Mouse (Mus musculus): ENCODE measurements around the gene Gmip. TPM values are rescaled to one million over a fixed set of nuclear protein-coding genes. Genes with fewer than 3 reads are reported as not detected.
A peak's percentile ranks its signal among the peaks of the same experiment; 100 is the strongest.

The Gmip gene
- polyA plus RNA-seq, 1 experiment: 5.7 TPM

DNA sequence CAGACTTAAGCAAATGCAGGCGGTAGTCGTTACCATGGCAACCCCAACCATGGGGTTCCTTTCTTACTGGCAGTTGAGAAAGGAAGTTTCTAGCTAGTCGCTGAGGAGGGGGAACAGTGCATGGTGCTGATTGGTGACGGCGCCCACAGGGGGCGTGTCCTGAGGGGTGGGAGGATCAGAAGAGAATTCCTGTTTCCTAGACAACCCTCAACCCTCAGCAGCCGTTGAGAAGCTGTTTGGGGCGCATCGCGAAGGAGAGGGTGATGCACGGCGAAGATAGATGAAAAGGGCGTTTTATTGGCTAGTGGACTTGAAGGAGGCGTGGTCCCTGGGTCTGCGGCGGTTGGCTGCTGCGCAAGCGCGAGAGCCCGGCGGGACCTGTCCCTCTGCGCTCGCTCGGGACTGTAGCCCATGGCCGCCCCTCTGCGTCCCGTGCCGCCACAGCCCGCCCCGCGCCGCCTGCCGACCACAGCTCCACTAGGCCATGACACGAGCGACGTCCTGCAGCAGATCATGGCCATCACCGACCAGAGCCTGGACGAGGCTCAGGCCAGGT is 23.9 kb downstream of the Gmip start, which contains the start of gene Pbx4:
Gene Pbx4, plus strand, starts transcription at position 194 of the 556 bp plus-strand sequence.
- Histone ChIP-seq H3K27me3 (ENCODE audit: control insufficient read depth, insufficient read depth, insufficient read length) (no peaks in the 10 kb centered on the region), H3K4me2 (ENCODE audit: low read depth) (peak within 1 kb of the TSS; percentile 83), H3K36me3 (ENCODE audit: control insufficient read depth, insufficient read depth) (no peaks in the 10 kb centered on the region), H3K79me2 (ENCODE audit: control insufficient read depth, insufficient read depth) (no peaks in the 10 kb centered on the region), H3K4me3 (peak within 1 kb of the TSS; percentile 17), H3ac (ENCODE audit: control insufficient read depth, insufficient read length) (no peak within 1 kb of the TSS)
- no peak for TF ChIP-seq USF1 (IDR thresholded peaks at IDR 0.05; ENCODE audit: low read depth)
- no peak for TF ChIP-seq POLR2A (IDR thresholded peaks at IDR 0.05; ENCODE audit: insufficient read length, low read depth)
- TF ChIP-seq TCF3 (IDR thresholded peaks at IDR 0.05; ENCODE audit: insufficient read length, low read depth): no peak
- peak in 1 of 3 experiments; percentile 5 for TF ChIP-seq MYOG (IDR thresholded peaks at IDR 0.05; ENCODE audit: control insufficient read depth in 1 of 3, insufficient read depth in 1 of 3, insufficient read length in 2 of 3, low read depth in 2 of 3)

DNA sequence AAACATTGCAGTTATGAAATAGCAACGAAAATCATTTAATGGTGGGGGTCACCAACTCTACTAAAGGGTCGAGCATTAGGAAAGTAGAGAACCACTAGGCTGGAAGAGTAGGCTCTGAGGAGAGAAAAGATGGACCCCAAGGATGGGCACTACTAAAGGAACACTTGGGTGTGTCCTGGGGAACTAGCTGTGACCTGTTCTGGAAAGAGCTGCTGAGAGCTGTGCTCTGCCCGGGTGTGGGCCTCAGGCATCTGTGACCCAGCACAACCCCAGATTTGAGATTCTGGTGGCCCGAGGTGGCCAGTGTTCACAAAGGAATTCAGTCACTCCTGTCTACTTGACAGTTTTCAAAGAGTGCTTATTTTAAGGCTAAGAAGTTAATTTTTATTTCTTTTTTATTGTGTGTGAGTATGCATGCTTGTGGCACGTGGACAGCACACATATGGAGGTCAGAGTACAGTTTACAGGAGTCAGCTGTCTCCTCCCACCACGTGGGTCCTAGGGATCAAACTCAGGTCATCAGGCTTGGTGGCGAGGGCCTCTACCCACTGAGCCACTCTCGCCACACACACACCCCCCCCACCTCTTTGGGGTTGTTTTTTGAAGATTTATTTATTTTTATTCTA is 28.7 kb downstream of the Gmip start:
- no peak for TF ChIP-seq MYOG (IDR thresholded peaks at IDR 0.05; ENCODE audit: control insufficient read depth in 1 of 3, insufficient read depth in 1 of 3, insufficient read length in 2 of 3, low read depth in 2 of 3)
- no peak for TF ChIP-seq USF1 (IDR thresholded peaks at IDR 0.05; ENCODE audit: low read depth)
- TF ChIP-seq POLR2A (IDR thresholded peaks at IDR 0.05; ENCODE audit: insufficient read length, low read depth): no peak
- TF ChIP-seq REST (IDR thresholded peaks at IDR 0.05; ENCODE audit: insufficient read depth, insufficient read length): no peak
- Histone ChIP-seq H3K79me2 (ENCODE audit: control insufficient read depth, insufficient read depth) (no peaks in the 10 kb centered on the region), H3ac (ENCODE audit: control insufficient read depth, insufficient read length) (no peak overlapping the region), H3K36me3 (ENCODE audit: control insufficient read depth, insufficient read depth) (no peaks in the 10 kb centered on the region), H3K4me3 (no peak overlapping the region), H3K4me2 (ENCODE audit: low read depth) (no peak overlapping the region), H3K27me3 (ENCODE audit: control insufficient read depth, insufficient read depth, insufficient read length) (no peaks in the 10 kb centered on the region)

DNA sequence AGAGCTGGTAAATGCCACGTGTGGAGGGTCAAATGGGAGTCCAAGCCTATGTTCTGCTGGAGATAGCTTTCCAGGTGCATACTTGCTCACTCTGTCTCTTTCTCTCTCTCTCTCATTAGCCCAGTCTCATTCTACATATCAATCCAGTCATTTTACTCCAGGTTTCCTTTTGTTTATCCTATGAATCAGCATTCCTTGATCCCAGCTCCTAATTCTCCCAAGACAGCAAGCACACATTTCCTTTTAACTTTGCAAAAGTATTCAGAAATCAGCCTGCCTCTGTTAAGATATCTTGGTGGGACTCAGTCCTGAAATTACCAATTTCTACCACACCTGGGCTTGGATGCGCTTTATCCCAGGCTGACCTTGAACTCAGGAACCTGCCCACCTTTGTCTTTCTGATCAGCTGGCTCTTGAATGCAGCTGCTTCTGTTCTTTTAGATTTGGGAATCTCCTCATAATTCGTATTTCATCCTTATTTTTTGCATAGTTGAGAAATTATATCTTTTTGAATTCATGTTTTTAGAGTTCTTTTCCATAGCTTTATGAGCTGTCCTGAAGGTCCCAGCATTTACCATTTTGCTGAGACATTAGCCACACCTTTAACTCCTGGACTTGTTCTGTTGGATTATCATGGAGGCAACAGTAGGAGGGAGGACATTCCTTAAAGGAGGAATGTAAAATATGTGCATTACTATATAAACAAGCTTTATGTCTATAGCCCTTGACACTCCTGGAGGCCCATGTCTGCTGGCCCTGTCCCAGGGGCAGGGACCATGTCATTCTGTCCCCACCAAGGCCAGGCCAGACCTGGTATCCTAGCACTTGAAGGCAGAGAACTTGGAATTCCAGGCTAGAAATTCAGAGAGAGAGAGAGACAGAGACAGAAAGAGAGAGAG is 38.9 kb downstream of the Gmip start:
- H3K79me2 ChIP-seq (ENCODE audit: control insufficient read depth, insufficient read depth): no peaks in the 10 kb centered on the region
- TF ChIP-seq MYOG (IDR thresholded peaks at IDR 0.05; ENCODE audit: control insufficient read depth in 1 of 3, insufficient read depth in 1 of 3, insufficient read length in 2 of 3, low read depth in 2 of 3): no peak
- TF ChIP-seq SRF (IDR thresholded peaks at IDR 0.05; ENCODE audit: control insufficient read depth, insufficient read length, low read depth): no peak
- no peak for TF ChIP-seq TCF12 (IDR thresholded peaks at IDR 0.05; ENCODE audit: insufficient read depth, poor library complexity, severe bottlenecking)
- no peak for TF ChIP-seq MAX (IDR thresholded peaks at IDR 0.05; ENCODE audit: low read depth)
- no peak for TF ChIP-seq POLR2A (IDR thresholded peaks at IDR 0.05; ENCODE audit: insufficient read length, low read depth)
- no peak for TF ChIP-seq CEBPB (IDR thresholded peaks at IDR 0.05; ENCODE audit: insufficient read depth, poor library complexity, severe bottlenecking)
- no peak for TF ChIP-seq USF1 (IDR thresholded peaks at IDR 0.05; ENCODE audit: low read depth)
- no peak for TF ChIP-seq TCF3 (IDR thresholded peaks at IDR 0.05; ENCODE audit: insufficient read length, low read depth)
- TF ChIP-seq E2F4 (IDR thresholded peaks at IDR 0.05; ENCODE audit: insufficient read depth): no peak
- TF ChIP-seq POLR2AphosphoS2 (IDR thresholded peaks at IDR 0.05; ENCODE audit: insufficient read length, low read depth): no peak
- no peak for TF ChIP-seq MYOD1 (IDR thresholded peaks at IDR 0.05; ENCODE audit: control insufficient read depth in 1 of 3, insufficient read length in 2 of 3, low read depth in 2 of 3)
- no peak for TF ChIP-seq REST (IDR thresholded peaks at IDR 0.05; ENCODE audit: insufficient read depth, insufficient read length)
- no peak overlapping the region for H3K4me2 ChIP-seq (ENCODE audit: low read depth)
- no peak overlapping the region for H3ac ChIP-seq (ENCODE audit: control insufficient read depth, insufficient read length)
- H3K27me3 ChIP-seq (ENCODE audit: control insufficient read depth, insufficient read depth, insufficient read length): no peaks in the 10 kb centered on the region
- H3K36me3 ChIP-seq (ENCODE audit: control insufficient read depth, insufficient read depth): no peaks in the 10 kb centered on the region
- no peak overlapping the region for H3K4me3 ChIP-seq

DNA sequence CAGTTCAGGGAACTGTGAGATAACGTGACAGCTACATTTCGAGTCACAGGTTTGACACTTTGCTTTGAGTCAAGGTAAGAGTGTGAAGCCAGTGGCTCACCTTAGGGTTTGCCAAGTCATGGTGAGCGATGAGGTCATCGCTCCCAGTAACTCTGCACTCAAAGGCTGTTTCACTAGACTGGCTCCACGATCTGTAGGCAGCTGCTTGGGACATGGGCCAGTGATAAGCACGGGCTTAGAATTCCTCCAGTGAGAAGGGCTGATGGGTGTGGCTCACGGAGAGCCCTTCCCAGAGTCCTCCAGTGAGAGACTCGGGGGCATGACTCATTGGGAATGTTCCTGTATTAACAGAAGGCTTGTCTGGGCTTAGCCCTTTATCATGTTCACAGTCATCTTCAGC is 40.5 kb downstream of the Gmip start:
- H3ac ChIP-seq (ENCODE audit: control insufficient read depth, insufficient read length): no peak overlapping the region
- TF ChIP-seq POLR2A (IDR thresholded peaks at IDR 0.05; ENCODE audit: insufficient read length, low read depth): peak; percentile 32
- no peak for TF ChIP-seq E2F4 (IDR thresholded peaks at IDR 0.05; ENCODE audit: insufficient read depth)
- no peak for TF ChIP-seq USF1 (IDR thresholded peaks at IDR 0.05; ENCODE audit: low read depth)
- TF ChIP-seq TCF3 (IDR thresholded peaks at IDR 0.05; ENCODE audit: insufficient read length, low read depth): no peak
- peak in 2 of 3 experiments; percentile 68 to 78 for TF ChIP-seq MYOD1 (IDR thresholded peaks at IDR 0.05; ENCODE audit: control insufficient read depth in 1 of 3, insufficient read length in 2 of 3, low read depth in 2 of 3)
- TF ChIP-seq MYOG (IDR thresholded peaks at IDR 0.05; ENCODE audit: control insufficient read depth in 1 of 3, insufficient read depth in 1 of 3, insufficient read length in 2 of 3, low read depth in 2 of 3): peak in 2 of 3 experiments; percentile 64 to 88
- no peak for TF ChIP-seq REST (IDR thresholded peaks at IDR 0.05; ENCODE audit: insufficient read depth, insufficient read length)
- no peak for TF ChIP-seq CEBPB (IDR thresholded peaks at IDR 0.05; ENCODE audit: insufficient read depth, poor library complexity, severe bottlenecking)
- TF ChIP-seq TCF12 (IDR thresholded peaks at IDR 0.05; ENCODE audit: insufficient read depth, poor library complexity, severe bottlenecking): peak; percentile 18
- TF ChIP-seq SRF (IDR thresholded peaks at IDR 0.05; ENCODE audit: control insufficient read depth, insufficient read length, low read depth): no peak
- H3K4me3 ChIP-seq: no peak overlapping the region
- H3K79me2 ChIP-seq (ENCODE audit: control insufficient read depth, insufficient read depth): no peaks in the 10 kb centered on the region
- no peaks in the 10 kb centered on the region for H3K36me3 ChIP-seq (ENCODE audit: control insufficient read depth, insufficient read depth)
- H3K4me2 ChIP-seq (ENCODE audit: low read depth): peak overlapping the region; percentile 49
- H3K27me3 ChIP-seq (ENCODE audit: control insufficient read depth, insufficient read depth, insufficient read length): no peaks in the 10 kb centered on the region
